Mouse (Mus musculus): Measurements from ENCODE around the gene Sema3f.

DNA sequence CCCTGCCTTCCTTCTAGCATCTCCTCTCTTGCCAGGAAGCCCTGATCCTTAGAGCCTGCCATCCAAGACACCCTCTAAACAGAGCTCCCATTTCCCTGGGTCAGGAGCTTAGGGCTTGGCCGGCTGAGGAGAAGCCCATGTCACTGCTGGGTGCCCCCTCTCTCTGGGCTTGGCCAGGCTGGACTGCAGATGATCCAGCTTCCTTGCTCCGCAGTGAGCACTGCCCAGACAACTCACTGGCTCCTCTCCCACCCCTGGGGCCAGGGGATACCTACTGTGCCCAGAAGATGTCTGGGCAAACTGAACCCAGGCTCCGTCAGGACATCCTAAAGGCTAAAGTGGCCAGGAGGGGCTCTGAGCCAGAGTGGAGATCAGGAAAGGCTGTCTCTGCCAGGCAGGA is 50.3 kb downstream of the Sema3f start:
- TF ChIP-seq CTCF (IDR thresholded peaks at IDR 0.05; ENCODE audit: low read depth): no peak
- no peak for TF ChIP-seq EP300 (IDR thresholded peaks at IDR 0.05; ENCODE audit: low read depth)
